Mouse (Mus musculus): Measurements from ENCODE around the gene Tspan9. TPM values are rescaled to one million over a fixed set of nuclear protein-coding genes. Genes with fewer than 3 reads are reported as not detected.

Gene Tspan9
- total RNA-seq, 2 experiments from 2014 or later, result 52.0 to 57.2 TPM

GRCm38 (mm10) chr6:128133679-128134191, 9.7 kb downstream of the Tspan9 start:
- peak; percentile 43 to 44 for DNase-seq

DNA sequence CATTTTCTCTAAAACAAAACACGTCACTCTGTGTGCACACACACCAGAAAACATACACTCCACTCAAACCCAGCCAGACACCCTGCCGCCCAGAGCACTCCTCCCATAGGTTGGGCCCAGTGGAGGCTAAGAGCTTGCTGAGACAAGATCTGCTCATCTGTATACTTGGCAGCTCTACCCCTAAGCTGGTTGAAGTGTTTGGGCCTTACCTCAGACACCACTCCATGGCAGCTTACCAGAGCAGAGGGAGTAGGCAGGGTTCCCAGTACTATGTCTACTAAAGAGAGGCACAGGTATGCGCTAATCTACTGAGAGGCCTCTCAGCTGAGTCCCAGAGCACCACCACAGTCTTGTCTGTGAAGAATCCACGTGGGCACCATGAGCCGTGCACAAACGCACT, 10.8 kb downstream of the Tspan9 start:
- DNase-seq, result no peak

GRCm38 (mm10) chr6:128131390-128131789, 12.0 kb downstream of the Tspan9 start:
- no peak for DNase-seq

- DNase-seq, result no peak
Observed at GRCm38 (mm10) chr6:128130686-128131085, 12.7 kb downstream of the Tspan9 start.

DNA sequence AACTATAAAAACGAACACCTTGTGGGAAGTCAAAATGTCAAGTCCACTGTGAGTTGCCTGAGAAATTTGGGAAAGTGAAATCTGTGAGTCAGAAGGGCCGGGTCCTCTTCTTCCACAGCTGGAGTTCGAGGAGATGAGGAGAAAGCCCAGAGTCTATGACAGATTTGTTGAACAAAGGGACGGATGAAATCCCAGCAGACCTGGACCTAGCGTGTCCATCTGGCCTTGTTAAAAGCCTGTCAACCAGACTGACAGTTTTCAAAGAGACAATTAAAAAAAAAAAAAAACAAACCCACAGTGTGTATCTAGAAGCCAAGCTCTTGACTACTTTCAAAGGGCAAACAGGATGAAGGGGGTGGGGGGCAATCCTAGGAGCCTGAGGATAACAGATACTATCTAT, 14.0 kb downstream of the Tspan9 start:
- no peak for DNase-seq

DNA sequence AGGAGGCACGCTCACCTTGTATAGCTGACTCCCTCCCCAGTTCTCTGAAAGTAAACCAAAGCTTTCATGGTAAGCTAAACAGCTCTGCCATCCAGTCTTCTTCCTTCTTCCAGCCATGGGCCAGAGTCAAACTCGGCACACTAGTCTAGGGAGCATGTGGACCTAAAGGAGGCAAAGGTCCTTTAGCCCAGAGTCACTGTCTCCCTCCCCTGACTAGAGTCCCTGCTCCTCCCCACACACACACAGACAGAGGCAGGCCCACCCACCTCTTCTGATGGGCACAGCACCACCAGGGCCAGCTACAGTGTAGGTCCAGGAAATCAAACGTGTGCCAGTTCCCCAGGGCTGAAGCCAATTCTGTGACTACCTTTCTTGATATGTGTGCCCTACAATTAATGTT, 16.1 kb downstream of the Tspan9 start:
- no peak for DNase-seq

DNA sequence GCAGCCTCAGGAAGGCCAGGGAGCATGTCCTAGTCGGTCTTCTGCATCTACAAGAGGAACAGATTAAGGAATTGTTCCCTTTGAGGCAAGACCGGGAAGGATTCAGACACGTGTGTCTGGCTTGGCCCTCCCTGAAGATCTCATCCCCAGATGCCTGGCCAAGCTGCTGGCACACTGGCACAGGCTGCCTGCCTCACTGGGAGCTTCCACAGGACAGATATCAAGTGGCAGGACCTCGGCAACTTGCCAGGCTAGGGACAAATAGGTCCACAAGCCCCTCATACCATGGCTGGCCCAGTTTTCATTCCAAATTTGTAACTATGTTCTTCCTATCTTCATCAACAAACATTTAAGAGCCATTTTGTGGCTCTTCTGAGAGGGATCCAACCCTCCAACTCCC, 16.5 kb downstream of the Tspan9 start:
- no peak for DNase-seq

DNA sequence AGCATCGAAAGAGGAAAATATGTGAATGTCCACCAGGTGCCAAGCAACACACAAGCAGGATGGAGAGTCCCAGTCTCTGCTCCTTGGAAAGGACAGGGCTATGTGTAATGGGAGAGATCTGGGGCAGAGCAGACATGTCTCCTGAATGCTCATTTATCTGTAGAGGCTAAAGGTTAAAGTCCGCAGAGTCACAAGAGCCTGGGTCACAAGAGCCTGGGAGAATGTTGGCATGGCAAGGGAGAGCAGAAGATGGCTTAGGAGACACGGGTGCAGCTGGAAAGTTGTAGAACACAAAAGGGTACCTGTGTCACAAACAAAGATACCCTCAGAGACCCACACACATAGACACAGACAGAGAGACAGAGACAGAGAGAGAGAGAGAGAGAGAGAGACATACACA, 17.9 kb downstream of the Tspan9 start:
- no peak for DNase-seq

DNA sequence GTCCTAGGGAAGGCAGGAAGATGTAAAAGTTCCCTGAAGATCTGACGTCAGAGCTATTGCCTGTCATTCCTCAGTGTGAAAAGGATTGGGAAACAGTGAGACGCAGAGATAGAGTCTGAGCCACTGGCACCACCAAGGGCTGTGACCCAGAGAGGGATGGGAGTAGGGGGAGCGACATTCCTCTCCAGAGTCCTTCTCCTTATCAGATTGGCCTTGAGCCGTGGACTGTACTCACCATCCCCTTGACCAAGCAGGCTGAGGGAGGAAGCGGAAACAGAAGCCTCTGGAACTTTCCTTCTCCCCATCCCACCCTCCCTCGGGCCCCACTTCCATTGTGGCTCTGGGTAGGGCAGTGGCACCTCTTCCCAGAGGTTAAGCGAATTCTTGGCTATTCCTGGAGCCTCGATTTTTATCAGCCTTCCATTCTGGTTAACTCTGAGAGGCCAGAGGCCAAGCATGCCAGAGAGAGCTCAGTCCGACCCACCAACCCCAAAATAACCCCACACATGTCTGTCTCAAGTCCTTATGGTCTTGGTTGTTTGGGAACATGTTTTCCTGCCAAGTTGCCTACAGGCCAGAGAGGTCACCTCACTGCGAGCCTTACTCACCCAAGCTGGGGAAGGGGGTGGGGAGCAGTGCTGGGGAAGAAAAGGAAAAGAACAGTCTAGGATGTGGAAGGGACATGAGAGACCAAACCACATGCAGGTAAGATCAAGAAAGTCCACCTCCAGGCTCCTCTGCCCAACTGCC, 19.0 kb downstream of the Tspan9 start:
- peak; percentile 65 to 75 for DNase-seq

DNA sequence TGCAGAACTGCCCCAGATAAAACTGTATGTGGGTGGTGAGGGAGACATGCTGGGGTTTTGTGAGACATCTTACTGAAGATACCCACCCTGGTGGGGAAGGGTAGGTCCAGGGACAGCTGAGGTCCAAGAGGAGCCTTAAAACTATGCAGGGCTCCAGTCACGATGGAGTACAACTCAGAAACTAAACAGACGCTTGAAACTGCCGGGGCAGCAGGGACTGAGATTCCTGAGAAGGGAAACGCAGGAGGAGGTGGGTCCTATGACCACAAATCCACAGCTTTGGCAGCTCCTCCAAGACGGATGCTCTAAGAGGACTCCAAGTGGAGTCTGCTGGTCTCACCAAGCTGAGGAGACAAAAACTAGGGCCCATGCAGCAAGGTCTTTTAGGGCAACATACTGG, 21.3 kb downstream of the Tspan9 start:
- DNase-seq, result no peak

DNA sequence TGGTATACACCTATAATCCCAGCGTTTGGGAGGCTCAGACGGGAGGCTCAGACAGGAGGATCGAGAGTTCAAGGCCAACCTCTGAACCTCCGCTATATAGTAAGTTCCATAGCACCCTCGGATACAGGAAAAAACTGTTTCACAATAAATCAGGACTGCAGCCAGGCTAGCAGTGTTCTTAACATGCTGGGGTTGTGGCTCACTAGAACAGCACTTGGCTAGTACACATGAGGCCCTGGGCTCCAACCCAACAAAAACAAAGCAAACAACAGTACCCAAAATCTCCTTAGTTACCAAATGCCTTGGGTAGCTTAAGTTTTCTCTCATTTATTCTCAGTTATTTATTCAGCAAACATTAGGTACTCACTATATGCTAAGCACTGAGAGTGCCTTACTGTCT, 21.7 kb downstream of the Tspan9 start:
- DNase-seq, result peak; percentile 65

DNA sequence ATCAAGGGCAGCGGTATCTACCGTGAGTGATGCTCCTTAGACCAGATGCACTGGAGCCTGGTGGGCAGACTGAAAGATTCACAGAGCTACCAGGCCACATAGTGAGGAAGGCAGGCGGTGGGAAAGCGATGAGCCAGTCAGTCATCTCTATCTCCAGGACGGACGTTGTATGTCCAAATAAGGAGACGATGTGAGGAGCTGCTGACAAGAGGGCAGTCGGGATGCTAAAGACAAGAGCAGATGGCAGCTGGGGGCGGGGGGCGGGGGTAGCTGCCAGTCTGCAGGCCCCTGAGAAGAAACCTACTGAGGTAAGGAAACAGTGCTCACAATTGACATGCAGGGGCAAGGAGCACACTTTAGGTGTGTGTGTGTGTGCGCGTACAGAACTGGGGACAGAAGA, 22.6 kb downstream of the Tspan9 start:
- no peak for DNase-seq

- no peak for DNase-seq
Observed at GRCm38 (mm10) chr6:128118670-128119230, 24.6 kb downstream of the Tspan9 start.

DNA sequence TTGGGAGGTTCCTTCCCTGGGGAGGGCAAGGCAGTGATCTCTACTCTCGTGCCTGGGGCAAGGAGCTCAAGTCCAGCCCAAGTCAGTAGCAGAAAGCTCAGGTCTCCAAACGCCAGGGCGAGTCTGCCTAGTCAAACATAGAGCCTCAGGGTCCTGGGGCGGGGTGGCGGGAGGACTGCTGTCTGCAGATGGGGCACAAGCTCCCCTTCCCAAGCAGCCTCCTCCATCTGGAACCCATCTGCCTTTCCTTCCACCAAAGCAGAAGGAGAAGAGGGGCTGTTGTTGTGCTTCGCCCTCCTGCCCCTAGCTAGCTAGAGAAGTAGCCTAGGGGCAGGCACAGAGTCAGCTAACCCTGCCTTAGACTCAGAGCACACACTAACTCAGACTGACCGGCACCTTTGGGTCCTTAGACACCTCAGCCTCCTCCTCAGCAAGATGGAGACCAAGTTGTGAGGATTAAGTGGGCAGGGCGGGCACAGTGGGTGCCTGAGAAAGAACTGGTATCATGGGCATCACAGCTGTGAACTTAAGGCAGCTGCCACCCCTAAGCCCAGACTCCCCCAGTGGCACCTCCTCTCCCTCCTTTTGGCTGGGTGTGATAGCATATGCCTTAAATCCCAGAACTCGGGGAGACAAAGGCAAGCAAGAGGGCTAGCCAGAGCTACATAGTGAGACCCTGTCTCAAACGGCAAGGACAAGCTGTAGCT, 26.4 kb downstream of the Tspan9 start:
- no peak for DNase-seq

GRCm38 (mm10) chr6:128116344-128116743, 27.1 kb downstream of the Tspan9 start:
- peak in 1 of 2 experiments; percentile 19 for DNase-seq

- DNase-seq, result peak; percentile 16 to 37
Observed at GRCm38 (mm10) chr6:128115121-128115520, 28.3 kb downstream of the Tspan9 start.

DNA sequence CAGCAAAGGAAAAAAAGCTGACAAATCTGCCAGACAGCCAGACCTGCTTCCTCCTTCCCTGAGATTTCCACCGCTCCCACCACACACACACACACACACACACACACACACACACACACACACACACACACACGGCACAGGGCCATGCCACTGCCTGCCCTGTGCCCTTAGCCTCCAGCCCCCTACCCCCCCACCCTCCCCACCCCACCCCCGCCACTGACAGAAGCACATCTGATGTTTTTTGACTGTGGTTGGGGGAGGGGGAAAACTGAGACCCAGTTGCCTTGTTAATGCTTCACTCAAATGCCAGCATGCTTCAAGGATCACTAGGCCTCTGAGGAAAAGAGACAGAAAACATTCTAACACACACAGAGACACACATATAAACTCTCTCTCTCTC, 30.8 kb downstream of the Tspan9 start:
- no peak for DNase-seq

- DNase-seq, result no peak
Observed at GRCm38 (mm10) chr6:128111784-128112183, 31.6 kb downstream of the Tspan9 start.

DNA sequence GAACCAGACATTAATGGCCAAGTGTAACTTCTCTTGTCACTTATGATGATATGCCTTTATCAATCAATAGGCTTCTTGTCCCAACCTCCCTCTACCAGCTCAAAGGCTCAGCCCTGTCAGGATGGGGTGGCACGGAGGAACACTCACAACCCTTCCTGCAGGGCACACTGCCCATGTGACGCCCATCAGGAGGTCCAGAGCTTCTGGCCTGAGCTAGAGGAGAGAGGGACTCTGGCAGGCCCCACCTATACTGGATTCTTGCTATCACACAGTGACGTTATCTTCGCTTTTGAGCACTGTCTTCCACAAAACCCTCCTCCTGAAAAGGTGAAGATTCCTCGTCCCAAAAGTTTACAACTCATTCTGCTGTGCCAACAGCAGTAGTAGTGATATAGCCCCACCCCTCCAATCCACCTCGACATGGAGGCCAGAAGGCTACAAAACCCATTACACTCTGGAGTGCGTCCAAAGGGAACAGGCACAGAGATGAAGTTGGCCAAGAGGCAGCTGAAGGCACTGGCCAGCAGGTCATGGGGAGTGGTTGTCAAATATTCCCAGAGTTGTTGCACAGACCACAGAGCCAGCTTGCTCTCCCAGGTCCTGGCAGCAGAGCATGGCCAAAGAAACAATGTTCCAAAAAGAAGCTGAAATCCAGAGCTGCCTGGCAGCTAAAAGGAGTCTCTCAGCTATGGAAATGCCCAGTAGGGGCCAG, 34.9 kb downstream of the Tspan9 start:
- DNase-seq, result peak; percentile 50 to 54

GRCm38 (mm10) chr6:128107698-128108097, 35.7 kb downstream of the Tspan9 start:
- no peak for DNase-seq

DNA sequence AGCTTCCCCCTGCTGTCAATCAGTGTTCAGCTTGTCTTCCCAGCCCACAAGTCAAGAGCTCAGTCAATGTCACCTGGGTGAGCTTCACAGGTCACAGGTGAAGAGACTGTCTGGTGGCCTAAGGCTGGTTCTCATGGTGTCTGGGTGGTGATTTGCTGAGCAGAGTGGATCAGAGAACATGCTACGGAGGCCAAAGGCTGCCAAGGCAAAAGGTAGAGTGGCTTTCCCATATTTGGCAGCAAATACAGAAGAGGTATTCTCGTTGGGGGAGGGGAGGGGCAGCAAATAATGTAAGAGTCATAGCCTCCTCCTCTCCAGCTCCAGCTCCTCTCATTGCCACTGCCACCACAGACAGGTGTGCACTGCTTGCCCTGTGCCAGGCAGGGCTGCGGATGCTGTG, 37.2 kb downstream of the Tspan9 start:
- DNase-seq, result no peak

- DNase-seq, result peak in 1 of 2 experiments; percentile 10
Observed at GRCm38 (mm10) chr6:128104712-128105324, 38.6 kb downstream of the Tspan9 start.

Data from adrenal gland, postnatal 36 days (tissue).